ENCODE assay signal across 11 mouse cellular contexts in the genomic region with DNA sequence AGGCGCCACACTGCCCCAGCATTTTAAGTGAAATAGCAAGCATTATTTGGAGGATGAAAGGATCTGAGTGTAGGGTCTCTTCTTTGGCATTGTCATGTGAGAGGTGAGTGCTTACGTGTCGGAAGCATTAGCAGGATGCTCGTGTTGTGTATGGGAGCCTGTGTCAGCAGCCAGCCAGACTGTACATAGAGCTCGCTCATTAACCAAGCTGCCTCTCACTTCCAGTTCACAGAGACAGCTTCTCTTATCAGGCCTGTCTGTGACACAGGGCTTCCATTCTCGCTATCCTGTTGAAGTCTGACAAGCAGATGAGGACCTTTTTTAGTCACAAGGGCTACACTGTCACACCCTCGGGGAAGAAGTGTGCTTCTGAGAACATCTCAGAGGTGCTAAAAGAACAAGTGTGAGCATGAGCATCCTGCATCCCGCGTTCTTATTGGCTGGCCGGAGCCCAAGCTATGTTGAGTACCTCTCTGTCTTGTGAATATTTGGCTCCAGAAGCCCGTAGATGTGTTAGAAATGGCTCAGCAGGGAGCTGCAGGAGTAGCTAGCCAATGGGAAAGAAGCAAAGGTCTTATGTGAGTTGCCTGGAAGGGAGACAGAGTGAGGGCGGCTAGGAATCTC.
DNase-seq lines count a peak whose midpoint lies in the region; ATAC-seq and TF ChIP-seq lines count a peak whose summit lies in the region.
"Had no signal": no experiment of that assay in that cellular context is flagged by ENCODE, and none has a peak within 500 bp of the region (broad histone marks: within the 10 kb centered on the region; RNA-seq: fewer than 3 reads in every experiment).

No protein-coding gene starts in this region.

- no peak overlapping the region for H3K9ac ChIP-seq in hindbrain, embryonic 12.5 days
- 0 out of 2 replicates have a peak overlapping the region, but pooled peaks have one; percentile 25 for H3K9ac ChIP-seq in hindbrain, embryonic 14.5 days
- H3K9ac ChIP-seq in neural tube, embryonic 14.5 days (replicated peaks; ENCODE audit: low read depth, low read length), result no peak overlapping the region
- H3K9ac ChIP-seq: kidney, embryonic 15.5 days; limb, embryonic 15.5 days had no signal

- TF ChIP-seq POLR2A in cortical plate, adult 2 months (IDR thresholded peaks at IDR 0.05; ENCODE audit: extremely low read depth, insufficient read depth, low read length), result no peak

- H3K27me3 ChIP-seq in hindbrain, embryonic 12.5 days, result no peaks in the 10 kb centered on the region
- H3K27me3 ChIP-seq in hindbrain, embryonic 10.5 days (ENCODE audit: insufficient read depth, poor library complexity, severe bottlenecking), result no peaks in the 10 kb centered on the region
- no peaks in the 10 kb centered on the region for H3K27me3 ChIP-seq in hindbrain, embryonic 14.5 days (ENCODE audit: control insufficient read depth, insufficient read depth, low read length)
- no peaks in the 10 kb centered on the region for H3K27me3 ChIP-seq in neural tube, embryonic 14.5 days (ENCODE audit: control insufficient read depth, insufficient read depth, low read length)
- H3K27me3 ChIP-seq: kidney, embryonic 15.5 days; limb, embryonic 15.5 days had no signal

- no peaks in the 10 kb centered on the region for H3K36me3 ChIP-seq in hindbrain, embryonic 12.5 days
- H3K36me3 ChIP-seq in hindbrain, embryonic 10.5 days, result 0 out of 2 replicates have a peak, but pooled peaks cover 3% of the 10 kb centered on the region
- no peaks in the 10 kb centered on the region for H3K36me3 ChIP-seq in hindbrain, embryonic 14.5 days (replicated peaks; ENCODE audit: control insufficient read depth, insufficient read depth)
- H3K36me3 ChIP-seq in neural tube, embryonic 14.5 days (ENCODE audit: control insufficient read depth, insufficient read depth, low read length), result no peaks in the 10 kb centered on the region
- H3K36me3 ChIP-seq: kidney, embryonic 15.5 days; limb, embryonic 15.5 days had no signal

- peaks cover 17% of the 10 kb centered on the region for H3K4me1 ChIP-seq in hindbrain, embryonic 12.5 days
- H3K4me1 ChIP-seq in hindbrain, embryonic 10.5 days (replicated peaks), result 0 out of 2 replicates have a peak, but pooled peaks cover 8% of the 10 kb centered on the region
- peaks cover 10% of the 10 kb centered on the region for H3K4me1 ChIP-seq in cortical plate, adult 2 months (ENCODE audit: control insufficient read depth, insufficient read depth, low read length)
- H3K4me1 ChIP-seq in hindbrain, embryonic 14.5 days (replicated peaks; ENCODE audit: control insufficient read depth, insufficient read depth, low read length), result peaks cover 26% of the 10 kb centered on the region
- peaks cover 2% of the 10 kb centered on the region; the same call in 1 of the 2 replicates for H3K4me1 ChIP-seq in neural tube, embryonic 14.5 days (ENCODE audit: control insufficient read depth, insufficient read depth, low read length)
- H3K4me1 ChIP-seq: kidney, embryonic 15.5 days; limb, embryonic 15.5 days had no signal

- H3K27ac ChIP-seq in hindbrain, embryonic 12.5 days, result peak overlapping the region; percentile 62
- H3K27ac ChIP-seq in hindbrain, embryonic 10.5 days, result no peak overlapping the region; the same call in 1 of the 2 replicates
- peak overlapping the region; percentile 62; the same call in 1 of the 2 replicates for H3K27ac ChIP-seq in cortical plate, adult 2 months (ENCODE audit: insufficient read depth, low read length)
- peak overlapping the region; percentile 65 for H3K27ac ChIP-seq in hindbrain, embryonic 14.5 days
- H3K27ac ChIP-seq in neural tube, embryonic 14.5 days (ENCODE audit: low read depth, low read length), result peak overlapping the region; percentile 0; the same call in 1 of the 2 replicates
- H3K27ac ChIP-seq: kidney, embryonic 15.5 days; limb, embryonic 15.5 days had no signal

- H3K4me2 ChIP-seq in hindbrain, embryonic 12.5 days (replicated peaks), result no peak overlapping the region
- H3K4me2 ChIP-seq in hindbrain, embryonic 14.5 days (replicated peaks), result no peak overlapping the region
- H3K4me2 ChIP-seq in neural tube, embryonic 14.5 days (ENCODE audit: low read depth, low read length), result no peak overlapping the region
- H3K4me2 ChIP-seq: kidney, embryonic 15.5 days; limb, embryonic 15.5 days had no signal

- no peak for ATAC-seq in hindbrain, embryonic 12.5 days (ENCODE audit: low FRiP score)
- ATAC-seq in hindbrain, embryonic 14.5 days (ENCODE audit: low FRiP score), result peak; percentile 36; the same call in 1 of the 2 replicates
- ATAC-seq in neural tube, embryonic 14.5 days (ENCODE audit: low read depth), result no peak; the same call in 1 of the 2 replicates

- peaks cover 7% of the 10 kb centered on the region; the same call in 1 of the 2 replicates for H3K9me3 ChIP-seq in hindbrain, embryonic 12.5 days (replicated peaks)
- peaks cover 13% of the 10 kb centered on the region for H3K9me3 ChIP-seq in hindbrain, embryonic 10.5 days
- H3K9me3 ChIP-seq in hindbrain, embryonic 14.5 days (ENCODE audit: control insufficient read depth, low read length), result 0 out of 2 replicates have a peak, but pooled peaks cover 4% of the 10 kb centered on the region
- H3K9me3 ChIP-seq in neural tube, embryonic 14.5 days (ENCODE audit: control insufficient read depth, low read length), result no peaks in the 10 kb centered on the region
- H3K9me3 ChIP-seq: limb, embryonic 15.5 days had no signal

- WGBS in hindbrain, embryonic 12.5 days, result 73% methylated on average over 12 of the region's 12 CpGs
- 83% methylated on average over 12 of the region's 12 CpGs for WGBS in hindbrain, embryonic 10.5 days
- 60% methylated on average over 12 of the region's 12 CpGs for WGBS in hindbrain, embryonic 14.5 days
- WGBS in neural tube, embryonic 14.5 days, result 70% methylated on average over 12 of the region's 12 CpGs

- no peak overlapping the region for H3K4me3 ChIP-seq in hindbrain, embryonic 12.5 days
- no peak overlapping the region for H3K4me3 ChIP-seq in hindbrain, embryonic 10.5 days
- H3K4me3 ChIP-seq in cortical plate, adult 2 months (ENCODE audit: insufficient read depth, low read length), result no peak overlapping the region
- no peak overlapping the region for H3K4me3 ChIP-seq in hindbrain, embryonic 14.5 days (replicated peaks; ENCODE audit: low read length)
- no peak overlapping the region for H3K4me3 ChIP-seq in neural tube, embryonic 14.5 days (ENCODE audit: low read depth, low read length)
- H3K4me3 ChIP-seq: erythroblast, embryonic 14.5 days; kidney, embryonic 15.5 days; limb, embryonic 15.5 days had no signal

- TF ChIP-seq CTCF in cortical plate, adult 2 months (IDR thresholded peaks at IDR 0.05; ENCODE audit: extremely low read depth, insufficient read depth, low read length), result no peak

- DNase-seq in hindbrain, embryonic 10.5 days (ENCODE audit: low spot score), result no peak
- no peak for DNase-seq in hindbrain, embryonic 14.5 days (ENCODE audit: low spot score)
- no peak for DNase-seq in thymus, postnatal 10 days (ENCODE audit: low spot score in 2 of 2)
- no peak for DNase-seq in natural killer cell, adult 2 months (ENCODE audit: low spot score in 2 of 2)
- DNase-seq: thymus, adult 2 months had no signal
